Mouse (Mus musculus) lung, adult 10 weeks (tissue): ENCODE results near the gene Tnfrsf19. TPM values are rescaled to one million over a fixed set of nuclear protein-coding genes. Genes with fewer than 3 reads are reported as not detected.

Source experiments
- polyA plus RNA-seq: library from polyadenylated mRNA; stranded (reverse); fragments of 350-450 nt; fragmentation: Illumina TruSeq; extraction: RNeasy Lipid Tissue Mini Kit (QIAGEN cat#74804); gene quantifications from one replicate; pipeline ENCODE4 v1.2.3, GENCODE M21; 2014; ENCODE audit warnings: low read depth, low replicate concordance; ENCODE audit not compliant: insufficient read depth

The Tnfrsf19 gene
- polyA plus RNA-seq, result 17.8 TPM

GRCm38 (mm10) chr14:61046091-61046681 lies at the start of gene Tnfrsf19:
Gene Tnfrsf19 (minus strand): TSS chr14:61046490.

Other genes starting within 250 kb of the Tnfrsf19 start
- gene Sacs, start 92.0 kb upstream of the Tnfrsf19 start, polyA plus RNA-seq, result 0.46 TPM
- 4.8 TPM for gene Sgcg, start 212.0 kb upstream of the Tnfrsf19 start, polyA plus RNA-seq